Mouse (Mus musculus) mouse trophoblast stem cell (cell line): ENCODE results near the gene Sstr2.

Experiments used
- in situ Hi-C, 2 experiments: fragments of 300-500 bp; cut with MseI, MboI; formaldehyde crosslinking; loops; 2 replicates in 1 of 2; 3 replicates in 1 of 2; pipeline ENCODE4 v1.15.1; 2025

The Sstr2 gene

DNA sequence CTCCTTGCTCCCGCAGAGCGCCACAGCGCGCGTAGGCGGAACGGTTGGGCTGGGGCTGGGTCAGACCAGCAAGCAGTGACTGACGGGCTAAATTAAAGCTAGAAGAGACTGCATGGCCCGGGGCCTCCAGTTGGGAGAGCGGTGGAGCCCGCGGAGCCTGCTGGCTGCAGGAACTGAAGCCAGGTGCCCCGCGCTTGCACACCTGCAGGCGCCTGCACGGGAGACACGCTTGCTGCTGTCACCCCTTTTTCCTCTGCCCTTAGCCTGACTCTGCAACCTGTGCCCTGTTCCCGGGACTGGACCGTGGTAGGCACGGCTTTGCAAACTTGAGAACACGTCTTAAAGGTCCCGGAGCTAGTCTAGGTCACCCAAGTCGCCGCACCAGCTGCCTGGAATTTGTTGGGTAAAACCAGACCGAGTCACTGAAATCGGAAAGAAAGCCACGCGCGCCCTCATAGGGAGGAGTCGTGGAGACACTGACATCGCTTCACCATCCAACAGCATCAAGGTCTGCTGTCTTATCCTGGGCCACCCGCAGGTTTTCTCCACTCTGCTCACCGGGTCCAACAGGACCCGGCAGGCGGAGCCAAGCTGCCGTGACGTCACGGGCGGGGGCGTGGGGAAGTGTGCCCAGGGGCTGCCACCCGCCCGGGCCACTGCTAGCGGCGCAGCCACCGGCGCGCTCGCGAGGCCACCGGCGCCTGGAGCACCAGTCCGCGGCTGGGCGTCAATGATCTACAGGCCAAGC lies at the start of gene Sstr2:
Sstr2 (plus strand) TSS at position 671 of the 748 bp plus-strand sequence.
- in situ Hi-C loops, result loop anchor here (5.0 kb wide), 3 partner anchors 122 to 442 kb away; no protein-coding TSS in a partner anchor

DNA sequence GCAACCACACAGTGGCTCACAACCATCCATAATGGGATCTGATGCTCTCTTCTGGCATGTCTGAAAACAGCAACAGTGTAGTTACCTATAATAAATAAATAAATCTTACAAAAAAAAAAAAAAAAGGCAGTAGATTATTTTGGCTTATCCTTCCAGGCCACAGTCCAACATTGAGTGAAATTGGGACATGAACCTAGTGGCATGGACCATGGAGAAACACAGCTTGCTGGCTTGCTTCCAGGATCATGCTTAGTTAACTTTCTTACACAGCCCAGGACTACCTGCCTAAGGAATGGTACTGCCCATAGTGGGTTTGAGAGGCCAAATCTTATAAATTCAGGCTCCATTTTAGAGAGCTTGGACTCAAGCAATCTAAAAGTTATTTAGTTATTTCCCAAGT lies 47.5 kb upstream of the Sstr2 start:
- in situ Hi-C loops, result no loop called here

DNA sequence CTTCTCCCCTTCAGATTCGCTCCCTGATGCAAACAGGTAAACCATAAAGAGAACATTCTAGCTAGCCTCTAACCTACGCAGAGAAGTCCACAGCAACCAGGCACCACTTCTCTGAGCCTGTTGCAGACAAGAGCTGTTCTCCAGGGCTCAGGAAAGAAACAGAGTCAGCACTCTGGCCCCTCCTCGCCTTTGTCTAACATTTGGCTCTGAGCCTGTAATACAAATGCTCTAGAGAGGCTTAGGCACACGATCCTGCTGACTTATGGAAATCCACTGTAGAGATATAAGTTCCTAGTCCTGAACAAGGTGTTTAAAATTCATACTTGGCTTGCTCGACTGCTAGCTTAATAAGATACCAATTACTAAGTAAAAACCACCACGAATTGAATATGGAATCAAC lies 46.5 kb upstream of the Sstr2 start:
- in situ Hi-C loops, result no loop called here

DNA sequence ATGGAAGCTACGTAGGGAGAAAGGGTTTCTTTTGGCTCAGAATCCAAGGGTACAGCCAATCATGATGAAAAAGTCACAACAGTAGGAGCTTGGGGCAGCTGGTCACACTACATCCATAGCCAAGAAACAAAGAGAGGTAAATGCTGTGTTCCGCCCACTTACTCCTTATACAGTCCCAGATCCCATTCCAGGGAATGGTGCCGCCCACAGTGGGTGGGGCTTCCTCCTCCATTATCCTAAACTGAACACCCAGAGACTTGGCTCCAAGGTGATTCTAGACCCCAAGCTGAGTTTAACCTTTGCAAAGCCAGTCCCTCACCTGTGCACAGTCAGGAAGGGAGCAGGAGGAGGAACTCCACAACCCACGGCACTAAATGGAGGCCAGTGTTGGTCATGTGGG lies 41.9 kb upstream of the Sstr2 start:
- in situ Hi-C loops, result no loop called here

DNA sequence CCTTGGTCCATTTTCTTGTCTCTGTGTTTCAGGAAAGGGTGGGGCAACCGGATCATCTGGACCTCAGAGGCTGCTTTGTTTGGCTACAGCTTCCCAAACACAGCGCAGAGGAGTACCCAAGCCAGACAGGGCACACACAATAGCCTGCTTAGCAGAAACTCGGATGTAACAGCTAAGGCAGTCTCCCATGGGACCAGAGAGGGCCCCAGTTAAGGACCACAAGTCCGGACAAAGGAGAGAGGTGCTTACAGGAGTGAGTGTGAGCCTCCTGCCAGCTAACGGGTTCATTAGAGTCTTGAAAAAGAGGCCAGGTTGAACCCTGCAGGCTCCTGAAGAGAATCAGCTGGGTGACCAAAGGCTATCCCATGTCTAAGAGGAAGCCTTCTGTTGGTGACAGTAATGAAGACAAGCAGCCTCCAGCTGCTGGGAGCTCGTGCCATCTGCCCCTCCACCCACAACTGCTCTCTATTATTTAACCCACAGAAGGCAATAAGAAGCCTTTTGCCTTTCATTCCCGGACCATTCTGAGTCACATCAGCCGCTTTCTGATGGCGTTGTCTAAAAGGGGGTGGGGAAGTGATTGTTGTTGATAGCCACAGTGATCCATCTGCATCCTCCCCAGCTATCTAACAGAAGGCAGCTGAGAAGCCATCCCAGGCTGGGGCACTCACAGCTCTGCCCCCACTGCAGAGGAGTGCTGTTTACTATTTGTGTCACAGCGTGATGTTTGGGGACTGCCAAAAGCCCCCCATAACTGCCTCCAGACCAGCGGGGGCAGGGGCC lies 35.1 kb upstream of the Sstr2 start:
- in situ Hi-C loops, result no loop called here

DNA sequence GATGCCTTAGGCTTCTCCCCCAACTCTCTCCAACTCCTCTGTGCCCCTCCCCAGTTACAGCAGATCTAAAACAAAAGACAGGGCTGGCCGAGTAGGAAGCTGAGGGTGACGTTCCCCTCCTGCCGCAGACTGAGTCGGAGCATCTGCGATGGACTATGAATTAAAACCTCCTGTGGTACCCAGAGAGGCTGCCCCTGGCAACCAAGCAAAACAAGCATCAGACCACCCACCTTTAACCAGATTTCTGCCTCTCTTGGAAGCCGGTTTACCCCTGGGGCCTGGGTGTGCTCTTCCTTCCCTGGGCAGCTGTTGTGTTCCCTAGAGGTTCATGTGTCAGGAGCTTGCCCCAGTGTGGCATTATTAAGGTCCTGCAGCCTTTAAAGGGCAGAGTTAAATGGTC lies 32.7 kb upstream of the Sstr2 start:
- in situ Hi-C loops, result no loop called here

DNA sequence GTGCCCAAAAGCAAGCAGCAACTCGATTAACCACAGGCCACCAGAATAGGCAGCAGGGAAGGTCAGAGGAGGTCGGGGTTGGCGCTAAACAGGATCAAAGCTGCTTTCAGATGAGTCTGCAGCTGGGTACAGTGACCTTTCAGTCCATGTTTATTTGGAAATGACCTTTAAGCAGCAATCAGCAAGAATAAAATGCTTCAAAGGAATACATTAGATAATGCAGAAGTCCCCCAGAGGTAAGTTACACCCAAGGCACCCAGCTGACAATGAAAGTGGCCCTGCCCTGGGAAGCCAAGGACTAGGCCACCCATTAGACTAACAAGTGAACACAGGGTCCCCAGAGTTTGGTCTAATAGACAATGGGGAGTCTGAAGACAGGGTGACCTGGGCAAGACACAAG lies 30.2 kb upstream of the Sstr2 start:
- in situ Hi-C loops, result no loop called here

DNA sequence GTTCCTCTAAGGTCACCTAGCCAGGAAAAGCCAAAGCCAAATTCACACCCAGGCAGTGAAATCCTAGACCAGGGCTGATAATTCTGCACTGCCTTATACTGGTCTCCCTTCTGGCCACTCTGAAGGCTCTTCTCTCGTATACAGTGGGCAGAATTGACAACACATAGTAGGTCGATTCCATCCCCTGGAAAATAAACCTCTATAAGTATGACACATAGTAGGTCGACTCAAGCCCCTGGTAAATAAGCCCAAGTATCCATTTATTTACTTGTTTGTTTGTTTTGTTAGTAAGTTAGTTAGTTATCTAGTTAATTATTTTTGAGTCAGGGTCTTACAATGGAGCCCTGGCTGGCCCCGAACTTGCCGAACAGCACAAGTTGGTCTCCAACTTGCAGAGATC lies 24.0 kb upstream of the Sstr2 start:
- in situ Hi-C loops, result no loop called here

DNA sequence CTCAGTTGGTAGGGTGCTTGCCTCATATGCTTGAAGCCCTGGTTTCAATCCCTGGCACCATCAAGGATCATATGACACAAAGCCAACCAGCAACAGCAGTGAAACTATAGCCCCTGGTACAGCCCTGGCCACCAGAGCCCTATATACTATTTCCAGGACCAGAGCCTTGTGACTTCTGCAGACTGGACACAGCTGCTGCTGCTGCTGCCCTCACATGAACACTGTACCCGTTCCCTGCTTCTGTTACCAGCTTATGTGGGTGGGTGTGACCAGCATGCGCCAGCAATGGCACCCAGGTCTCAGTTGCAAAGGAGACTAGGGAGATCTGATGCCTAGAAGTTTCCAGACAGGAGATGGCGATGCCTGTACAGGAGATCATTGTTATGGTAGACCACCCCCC lies 21.5 kb upstream of the Sstr2 start:
- in situ Hi-C loops, result no loop called here

DNA sequence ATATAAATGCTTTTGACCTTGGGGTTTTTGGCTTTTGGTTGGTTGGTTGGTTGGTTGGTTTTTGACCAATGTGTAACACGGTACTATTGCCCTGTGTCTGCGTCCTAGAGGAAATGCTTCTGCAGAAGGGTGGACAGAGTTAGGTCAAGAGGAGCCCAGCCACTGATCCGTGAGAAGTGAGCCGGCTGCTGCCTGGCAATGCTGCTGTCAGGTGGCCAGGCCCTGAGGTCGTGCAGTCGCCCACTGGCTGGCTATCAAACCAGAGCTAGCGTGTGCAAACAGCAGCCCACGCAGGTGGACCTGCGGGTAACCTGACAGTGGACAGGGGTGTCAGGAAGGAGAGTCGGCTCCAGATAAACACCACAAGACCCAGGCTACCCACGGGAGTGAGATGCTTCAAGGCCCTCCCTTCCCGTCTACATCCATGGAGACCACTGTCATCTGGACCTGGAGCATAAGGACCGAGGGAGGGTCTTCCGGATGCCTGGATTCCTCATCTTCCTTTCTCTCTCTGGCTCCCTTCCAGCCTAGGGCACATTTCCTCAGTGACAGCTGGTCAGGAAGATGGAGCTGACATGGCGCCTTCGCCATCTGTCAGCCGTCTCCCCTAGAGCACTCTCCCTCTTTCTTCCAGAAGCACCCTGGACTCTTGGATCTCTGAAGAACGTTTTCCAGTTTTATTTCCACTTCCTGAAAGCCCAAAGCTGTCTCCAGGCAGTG lies 18.5 kb upstream of the Sstr2 start:
- in situ Hi-C loops, result no loop called here

DNA sequence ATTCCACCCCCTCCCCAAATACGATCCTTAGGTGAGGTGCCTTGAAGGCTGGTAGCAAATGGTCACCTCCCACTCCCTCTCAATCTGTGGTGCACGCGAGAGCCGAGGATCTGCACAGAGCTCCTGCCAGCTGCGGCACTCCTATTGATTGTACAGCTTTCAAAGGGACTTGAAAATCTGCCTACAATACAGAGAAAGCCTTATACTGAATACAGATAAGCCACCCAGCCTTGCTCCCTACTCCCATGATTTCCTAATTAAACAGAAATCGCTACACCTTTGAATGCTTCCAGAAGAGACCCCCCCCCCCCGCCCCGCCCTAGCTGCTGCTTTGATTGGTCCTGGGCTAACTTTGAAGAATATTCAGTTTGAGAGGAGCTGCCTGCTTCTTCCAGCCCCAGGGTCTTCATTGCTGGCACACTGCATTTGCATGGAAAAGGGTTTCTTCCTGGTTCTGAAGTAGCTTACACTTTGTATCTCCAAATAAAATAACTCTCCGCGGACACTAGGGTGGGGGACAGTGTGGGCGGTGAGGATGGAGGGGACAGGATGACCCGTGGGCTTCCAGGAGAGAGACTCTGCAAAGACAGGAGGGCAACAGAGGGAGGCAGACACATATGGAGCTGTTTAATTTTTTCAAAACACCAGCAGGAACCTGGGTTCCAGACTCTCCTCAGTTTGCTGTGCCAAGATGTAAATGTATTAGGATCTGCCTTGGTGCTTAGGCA lies 17.4 kb upstream of the Sstr2 start:
- in situ Hi-C loops, result no loop called here

DNA sequence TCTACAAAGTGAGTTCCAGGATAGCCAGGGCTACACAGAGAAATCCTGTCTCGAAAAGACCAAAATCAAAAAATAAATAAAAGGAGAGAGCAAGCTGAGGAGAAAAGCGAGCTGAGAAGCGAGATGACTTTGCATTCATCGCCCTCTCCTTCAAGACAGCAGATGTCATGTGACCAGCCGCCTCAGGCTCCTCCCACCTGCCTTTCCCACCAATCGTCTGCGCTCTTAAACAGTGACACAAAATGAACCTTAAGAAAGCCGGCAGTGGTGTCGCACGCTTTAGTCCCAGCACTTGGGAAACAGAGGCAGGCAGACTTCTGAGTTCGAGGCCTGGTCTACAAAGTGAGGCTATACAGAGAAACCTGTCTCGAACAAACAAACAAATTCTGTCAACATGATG lies 11.6 kb upstream of the Sstr2 start:
- in situ Hi-C loops, result no loop called here

DNA sequence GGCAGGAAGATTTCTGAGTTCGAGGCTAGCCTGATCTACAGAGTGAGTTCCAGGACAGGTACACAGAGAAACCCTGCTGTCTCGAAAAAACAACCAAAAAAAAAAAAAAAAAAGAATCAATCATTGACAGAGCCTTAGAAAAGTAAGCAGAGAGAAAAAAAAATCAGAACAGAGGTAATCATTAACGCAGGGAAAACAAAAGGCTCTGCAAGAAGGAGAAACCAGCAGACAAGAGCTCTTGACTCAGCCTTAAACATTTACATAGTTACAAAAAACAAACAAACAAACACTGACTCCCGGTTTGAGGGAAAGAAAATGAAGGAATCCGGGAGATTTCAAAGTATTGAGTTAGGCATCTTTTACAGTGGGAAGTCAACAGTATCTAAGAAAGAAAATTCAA lies 9.6 kb upstream of the Sstr2 start:
- in situ Hi-C loops, result no loop called here

DNA sequence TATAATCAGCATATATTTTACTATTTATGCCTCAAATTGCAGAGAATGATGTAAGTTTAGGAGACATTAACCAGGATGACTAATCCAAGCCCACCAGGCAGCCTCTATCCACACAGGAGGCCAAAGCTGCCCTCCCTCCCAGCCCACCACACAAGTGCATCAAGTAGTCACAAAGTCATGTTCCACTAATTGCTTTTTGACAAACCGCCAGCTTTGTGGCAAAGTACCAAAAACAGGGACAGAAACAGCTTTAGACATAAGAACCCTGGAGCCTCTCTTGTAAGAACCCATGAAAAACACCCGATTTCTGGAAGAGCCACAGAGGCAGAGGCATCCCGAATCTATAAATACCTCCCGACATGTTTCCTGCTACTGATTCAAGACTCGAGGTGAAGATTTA lies 8.9 kb upstream of the Sstr2 start:
- in situ Hi-C loops, result no loop called here

DNA sequence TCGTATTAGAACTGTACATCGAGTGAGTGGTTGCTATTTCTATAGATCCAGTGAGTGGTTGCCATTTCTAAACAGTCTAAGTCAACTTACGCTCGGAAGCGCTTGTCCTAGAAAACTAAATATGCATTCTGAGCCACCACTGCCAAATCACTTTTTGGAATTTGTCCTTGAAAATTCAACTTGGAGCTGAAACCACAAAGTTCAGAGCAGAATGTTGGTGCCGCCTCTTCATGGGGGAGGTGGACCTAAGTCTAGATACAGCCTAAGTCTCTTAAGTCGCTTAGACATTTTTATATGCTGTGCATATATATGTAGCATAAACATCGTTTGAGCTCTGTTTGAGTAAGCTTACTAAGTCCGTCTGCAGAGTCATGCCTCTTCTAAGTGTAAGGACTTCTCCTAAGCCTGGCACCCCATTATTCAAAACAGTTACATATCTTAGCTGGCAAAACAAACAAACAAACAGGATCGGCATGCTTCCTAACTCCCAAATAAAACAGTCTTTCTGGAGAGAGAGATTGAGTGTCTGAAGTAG lies 8.0 kb upstream of the Sstr2 start:
- in situ Hi-C loops, result no loop called here

DNA sequence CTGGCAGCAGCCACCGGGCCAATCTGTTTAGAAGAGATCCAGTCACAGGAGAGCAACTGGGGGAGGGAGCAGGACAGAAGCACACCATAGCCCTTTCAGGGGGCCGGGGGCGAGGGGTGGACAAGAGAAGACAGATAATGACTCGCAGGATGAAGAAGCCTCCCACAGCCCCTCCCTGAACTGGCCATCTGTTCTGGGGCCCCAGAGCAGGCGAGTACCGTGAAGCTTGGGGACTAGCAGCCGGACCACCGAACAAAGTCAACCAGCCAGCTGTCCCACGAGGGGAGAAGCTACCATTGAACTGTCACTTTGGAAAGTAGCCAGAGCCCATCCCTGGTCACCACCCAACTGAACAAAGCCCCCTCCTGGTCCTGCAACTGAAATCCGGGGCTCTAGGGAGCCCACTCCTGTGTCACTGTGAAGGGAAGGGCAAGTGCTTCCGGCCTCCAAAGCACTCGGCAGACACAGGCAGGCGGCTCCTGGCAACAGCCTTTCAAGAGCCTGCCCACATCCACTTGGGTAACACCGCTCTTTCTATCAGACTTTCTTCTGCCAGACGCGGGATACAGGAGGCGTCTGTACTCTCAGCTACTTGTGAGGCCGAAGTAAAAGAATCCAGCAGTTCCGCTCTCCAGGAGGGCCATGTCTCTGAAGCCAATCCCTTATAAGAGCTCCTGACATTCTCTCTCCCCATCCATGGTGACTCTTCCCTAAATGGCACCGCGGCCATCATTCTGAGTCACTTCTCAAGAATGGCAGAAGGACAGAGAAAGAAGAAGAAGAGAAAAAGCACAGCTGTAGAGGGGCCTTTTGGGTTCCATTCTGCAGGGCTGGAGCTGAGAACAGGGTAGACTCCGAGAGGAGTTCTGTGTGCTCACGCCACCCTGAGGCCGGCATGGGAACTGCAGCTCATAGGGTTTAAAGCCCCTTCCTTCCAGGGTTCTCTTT lies 7.2 kb upstream of the Sstr2 start:
- in situ Hi-C loops, result no loop called here

DNA sequence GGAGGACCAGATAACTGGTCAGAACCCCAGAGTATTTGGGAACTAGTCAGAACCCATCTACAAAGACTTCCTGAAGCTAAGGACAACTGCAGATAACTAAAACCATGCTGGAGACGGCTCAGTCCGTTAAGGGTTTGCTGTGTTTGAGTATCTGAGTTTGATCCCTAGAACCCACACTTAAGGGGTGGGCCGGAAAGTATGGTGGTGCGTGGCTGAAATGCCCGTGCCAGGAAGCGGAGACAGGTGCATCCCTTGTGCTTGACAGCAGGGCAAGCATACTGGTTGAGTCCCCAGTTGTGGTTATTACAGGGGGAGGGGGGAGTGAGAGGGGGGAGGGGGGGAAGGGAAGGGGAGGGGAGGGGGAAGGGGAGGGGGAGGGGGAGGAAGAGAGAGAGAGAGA lies 4.7 kb upstream of the Sstr2 start:
- in situ Hi-C loops, result no loop called here

DNA sequence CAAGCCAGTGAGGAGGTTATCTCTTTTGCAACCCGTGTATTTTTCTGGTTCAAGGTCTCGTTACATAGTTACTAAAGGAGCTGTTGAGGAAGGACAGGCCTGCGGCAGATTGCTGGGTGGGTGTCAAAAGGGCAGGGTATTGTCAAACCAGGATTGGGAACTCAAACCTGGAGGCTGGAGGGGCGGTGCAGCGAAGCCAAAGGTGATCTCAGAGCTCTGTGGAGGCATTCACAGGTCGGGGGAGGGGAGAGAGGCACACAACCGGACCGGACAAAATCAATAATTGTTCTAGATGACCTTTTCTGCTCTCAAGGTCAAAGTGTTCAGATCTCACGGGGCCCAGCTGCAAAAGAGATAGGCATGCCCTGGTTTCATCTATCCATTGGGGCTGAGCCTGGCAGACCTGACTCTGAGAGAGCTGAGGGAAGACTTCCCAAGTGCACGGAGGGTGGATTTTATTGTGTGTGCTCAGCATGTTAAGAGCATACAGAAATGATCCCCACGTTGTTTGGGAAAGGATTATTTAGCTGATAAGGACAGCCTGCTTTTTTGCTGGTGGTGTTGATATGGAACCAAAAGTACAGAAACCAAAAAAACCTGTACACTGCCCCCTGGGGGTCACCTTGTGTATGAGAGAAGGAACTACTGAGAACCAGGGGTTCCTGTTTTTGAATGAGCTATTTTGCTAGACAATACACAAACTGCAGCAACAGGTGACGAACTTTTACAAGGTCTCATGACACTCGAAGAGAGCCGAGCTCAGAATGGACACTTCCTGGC lies 1.8 kb upstream of the Sstr2 start:
- in situ Hi-C loops, result loop anchor here (5.0 kb wide), 3 partner anchors 120 to 440 kb away; no protein-coding TSS in a partner anchor

DNA sequence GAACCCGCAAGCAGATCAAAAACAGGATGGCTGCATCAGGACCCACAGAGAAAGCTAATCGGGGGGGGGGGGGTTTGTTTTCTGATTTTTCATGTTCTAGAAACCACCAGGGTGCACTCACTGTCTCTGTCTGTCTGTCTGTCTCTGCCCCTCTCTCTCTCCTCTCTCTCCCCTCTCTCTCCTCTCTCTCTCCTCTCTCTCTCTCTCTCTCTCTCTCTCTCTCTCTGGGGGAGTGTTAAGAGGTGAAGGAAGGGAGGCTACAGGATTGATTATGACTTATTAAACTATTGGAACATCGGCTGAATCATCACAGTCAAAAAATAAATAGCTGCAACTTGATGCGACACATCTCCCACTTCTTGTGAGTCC lies 855 bp upstream of the Sstr2 start:
- in situ Hi-C loops, result loop anchor here (5.0 kb wide), 3 partner anchors 121 to 441 kb away; no protein-coding TSS in a partner anchor
